Mouse (Mus musculus): ENCODE results near the gene Tapbpl. TPM values are rescaled to one million over a fixed set of nuclear protein-coding genes. Genes with fewer than 3 reads are reported as not detected.
A peak's percentile ranks its signal among the peaks of the same experiment; 100 is the strongest.

Gene Tapbpl
- total RNA-seq, 2 experiments from 2014 or later = 2.1 to 2.3 TPM

DNA sequence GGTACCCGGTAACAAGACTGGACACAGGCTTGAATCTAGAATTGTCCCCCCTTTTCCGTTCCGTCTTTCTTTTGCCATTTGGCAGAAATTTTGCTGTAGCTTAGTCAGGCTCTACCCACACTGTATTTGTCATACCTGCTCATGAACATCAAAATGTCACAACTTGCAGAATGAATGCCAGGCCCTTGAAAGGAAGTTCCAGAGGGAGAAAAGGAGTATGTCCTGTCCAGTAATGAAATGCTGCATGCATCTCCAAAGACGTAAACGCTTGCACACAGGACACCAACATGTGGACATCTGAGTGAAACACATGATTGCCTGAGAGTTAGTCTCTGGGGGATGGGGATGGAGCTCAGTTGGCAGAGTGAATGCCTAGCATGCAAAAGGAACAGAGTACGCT is 17.9 kb downstream of the Tapbpl start:
- intact Hi-C loops (cut with DNase I) = no loop called here
- no peak for DNase-seq

DNA sequence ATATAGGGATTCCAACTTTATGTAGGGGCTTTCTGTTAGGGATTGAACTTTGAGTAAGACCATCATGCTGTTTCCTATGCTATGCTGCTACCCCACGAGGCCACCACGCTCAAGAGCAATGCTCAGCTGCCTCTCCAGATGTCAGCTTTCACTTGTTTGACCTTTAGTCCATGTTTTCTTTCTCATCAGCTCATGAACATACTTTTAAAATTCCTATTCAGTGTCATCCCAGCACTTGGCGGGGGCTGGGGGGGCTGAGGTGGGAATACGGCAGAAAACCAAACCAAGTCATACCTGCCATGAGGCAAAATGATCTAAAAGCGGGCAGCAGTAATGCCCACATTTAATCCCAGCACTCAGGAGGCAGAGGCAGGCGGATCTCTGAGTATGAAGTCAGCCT is 18.5 kb downstream of the Tapbpl start:
- intact Hi-C loops (cut with DNase I) = no loop called here

DNA sequence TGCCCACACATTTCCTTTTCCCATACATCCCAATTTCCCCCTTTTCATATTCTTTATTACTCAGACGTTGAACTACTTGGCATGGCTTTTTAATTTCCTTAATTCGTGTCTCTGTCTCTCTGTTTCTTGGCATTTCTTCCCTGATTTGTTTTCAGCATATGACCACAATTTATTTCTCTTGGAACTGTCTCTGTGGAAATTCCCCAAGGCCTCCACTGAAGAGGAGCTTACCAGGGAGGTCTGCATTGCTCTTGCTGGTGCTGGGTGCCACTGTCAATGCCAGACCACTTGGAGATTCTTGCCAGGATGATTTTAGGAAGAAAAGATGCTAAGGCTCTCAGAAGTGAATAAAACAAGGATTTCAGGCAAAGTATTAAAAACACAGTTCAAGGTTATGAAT is 19.0 kb downstream of the Tapbpl start:
- no peak for DNase-seq
- intact Hi-C loops (cut with DNase I) = no loop called here

More for the DNA sequence above, 18.5 kb downstream of the Tapbpl start:
- no peak for DNase-seq

DNA sequence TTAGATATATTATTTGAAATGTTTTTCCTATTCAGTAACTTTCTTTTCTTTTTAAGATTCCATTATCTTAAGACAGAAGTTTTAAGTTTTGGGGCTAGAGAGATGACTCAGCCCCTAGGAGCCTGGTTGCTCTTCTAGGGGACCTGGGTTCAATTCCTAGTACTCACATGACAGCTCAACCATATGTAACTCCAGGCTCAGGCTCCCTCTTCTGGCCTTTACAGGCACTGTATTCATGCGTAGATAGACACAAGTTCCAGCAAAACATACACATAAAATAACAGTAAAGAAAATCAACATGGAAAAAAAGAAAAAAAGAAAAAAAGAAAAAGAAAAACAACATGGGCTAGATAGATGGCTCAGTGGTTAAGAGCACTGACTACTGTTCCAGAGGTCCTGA is 21.2 kb downstream of the Tapbpl start:
- intact Hi-C loops (cut with DNase I) = no loop called here
- DNase-seq = no peak

DNA sequence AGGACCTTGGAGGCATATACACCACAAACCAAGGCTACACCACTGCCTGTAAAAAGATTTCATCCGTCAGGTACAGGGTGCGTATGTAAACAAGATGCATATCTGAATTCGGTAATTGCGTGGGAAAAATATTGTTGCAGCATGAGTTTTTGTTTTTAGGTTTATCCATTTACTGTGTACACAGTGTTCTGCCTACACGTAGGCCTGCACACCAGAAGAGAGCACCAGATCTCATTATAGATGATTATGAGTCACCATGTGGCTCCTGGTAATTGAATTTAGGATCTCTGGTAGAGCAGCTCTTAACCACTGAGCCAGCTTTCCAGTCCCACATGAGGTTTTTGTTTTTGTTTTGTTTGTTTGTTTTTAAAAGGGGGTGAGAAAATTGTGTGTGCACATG is 34.5 kb downstream of the Tapbpl start:
- intact Hi-C loops (cut with DNase I) = no loop called here
- no peak for DNase-seq

DNA sequence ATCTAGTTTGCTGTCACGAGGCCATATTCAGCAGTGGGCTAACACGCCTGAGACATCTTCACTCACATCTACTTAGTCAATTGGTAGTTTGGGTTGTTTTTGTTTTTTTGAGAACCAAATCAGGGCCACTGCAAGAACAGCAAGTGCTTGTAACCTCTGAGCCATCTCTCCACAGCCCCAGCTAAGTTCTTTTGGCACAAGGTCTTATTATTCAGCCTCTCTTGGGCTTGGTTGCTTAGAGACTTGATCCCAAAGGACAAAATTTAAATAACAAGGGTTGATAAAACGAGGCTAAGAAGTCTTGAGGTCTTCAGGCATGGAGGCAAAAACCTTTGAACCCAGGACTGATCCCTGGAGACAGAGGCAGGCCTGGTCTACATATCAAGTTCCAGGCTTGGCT is 35.4 kb downstream of the Tapbpl start:
- no peak for DNase-seq
- intact Hi-C loops (cut with DNase I) = no loop called here

DNA sequence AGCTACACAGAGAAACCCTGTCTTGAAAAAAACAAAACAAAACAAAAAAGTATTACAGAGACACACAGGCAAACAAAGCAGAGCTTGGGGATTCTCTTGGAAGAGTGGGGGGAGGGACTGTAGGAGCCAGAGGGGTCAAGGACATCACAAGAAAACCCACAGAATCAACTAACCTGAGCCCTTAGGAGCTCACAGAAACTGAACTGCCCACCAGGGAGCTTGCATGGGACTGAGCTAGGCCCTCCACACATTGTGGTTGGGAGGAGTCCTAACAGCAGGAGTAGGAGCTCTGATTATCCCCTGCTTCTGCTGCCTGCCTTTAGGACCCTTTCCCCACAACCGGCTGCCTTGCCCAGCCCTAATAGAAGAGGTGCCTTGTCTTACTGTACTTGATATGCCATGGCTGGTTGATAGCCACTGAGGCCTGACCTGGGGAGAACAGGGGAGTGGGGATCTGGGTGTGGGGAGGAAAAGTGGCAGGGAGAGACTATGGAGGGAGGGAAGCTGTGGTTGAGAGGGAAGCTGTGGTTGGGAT is 36.1 kb downstream of the Tapbpl start:
- DNase-seq = no peak
- intact Hi-C loops (cut with DNase I) = no loop called here

DNA sequence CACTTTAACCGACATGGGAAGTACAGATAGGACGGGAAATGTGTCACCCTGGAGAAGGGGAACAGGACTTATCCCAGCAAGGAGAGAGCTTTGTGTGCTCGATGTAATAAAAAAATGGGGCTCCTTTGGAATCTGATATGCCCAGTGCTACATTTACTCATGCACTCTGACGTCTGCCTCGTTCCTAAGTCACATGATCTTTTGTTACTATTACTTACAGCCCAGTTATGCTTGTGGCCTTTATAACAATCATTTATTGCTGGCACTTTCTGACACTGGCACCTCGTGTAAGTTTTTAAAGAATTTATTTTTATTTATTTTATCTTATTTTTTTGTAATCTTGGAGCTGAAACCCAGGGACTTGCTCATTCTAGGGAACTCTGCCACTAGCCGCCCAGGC is 38.3 kb downstream of the Tapbpl start:
- intact Hi-C loops (cut with DNase I) = no loop called here
- DNase-seq = no peak

DNA sequence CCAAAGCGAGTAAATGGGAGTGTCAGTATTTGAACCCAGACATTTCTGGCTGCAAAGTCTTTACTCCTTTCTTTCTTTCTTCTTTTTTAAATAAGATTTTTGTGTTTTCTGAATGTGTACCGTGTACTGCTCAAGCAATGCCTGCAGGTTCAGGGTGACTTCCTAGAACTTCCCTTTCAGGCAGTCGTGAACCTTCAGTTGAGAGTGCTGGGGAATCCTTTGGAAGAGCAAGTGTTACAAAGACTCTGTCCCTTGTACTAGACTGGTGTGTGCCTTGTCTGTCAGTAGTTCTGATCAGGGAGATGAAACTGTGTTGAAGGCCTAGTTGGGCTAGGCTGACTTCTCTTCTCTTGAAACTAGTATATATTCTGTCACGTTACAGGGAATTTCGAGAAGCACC is 38.8 kb downstream of the Tapbpl start:
- DNase-seq = no peak
- intact Hi-C loops (cut with DNase I) = no loop called here

DNA sequence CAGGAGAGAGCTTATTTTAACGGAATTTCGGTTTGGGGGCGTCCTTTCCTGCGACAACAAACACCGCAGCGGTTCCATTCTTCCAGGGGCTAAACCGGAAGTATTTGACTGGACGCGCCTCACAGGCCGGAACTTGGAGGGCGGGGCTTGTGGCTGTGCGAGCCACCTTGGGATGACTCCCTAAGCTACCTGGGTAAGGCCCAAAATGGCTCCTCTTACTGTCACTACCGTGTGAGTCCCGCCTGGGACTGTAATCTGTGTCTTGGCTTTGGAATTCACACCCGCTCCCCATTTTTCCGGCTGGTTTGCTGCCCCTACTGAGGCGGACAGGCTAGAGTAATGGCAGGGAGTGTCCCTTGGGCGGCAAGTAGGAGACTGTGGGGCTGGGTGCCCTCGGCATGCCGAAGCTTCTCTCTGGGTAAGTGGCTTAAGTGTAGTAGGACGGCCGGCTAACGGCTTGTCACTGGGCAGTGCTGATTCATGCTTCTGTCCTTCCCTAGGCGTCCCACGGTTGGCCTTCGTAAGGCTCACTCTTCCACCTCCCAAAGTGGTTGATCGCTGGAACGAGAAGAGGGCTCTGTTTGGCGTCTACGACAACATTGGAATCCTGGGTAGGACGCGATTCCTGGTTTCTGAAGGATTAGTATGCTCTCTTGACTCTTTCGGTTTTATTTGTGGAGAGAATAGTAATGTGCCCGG is 39.5 kb downstream of the Tapbpl start:
- intact Hi-C loops (cut with DNase I) = no loop called here
- peak; percentile 85 to 91 for DNase-seq

DNA sequence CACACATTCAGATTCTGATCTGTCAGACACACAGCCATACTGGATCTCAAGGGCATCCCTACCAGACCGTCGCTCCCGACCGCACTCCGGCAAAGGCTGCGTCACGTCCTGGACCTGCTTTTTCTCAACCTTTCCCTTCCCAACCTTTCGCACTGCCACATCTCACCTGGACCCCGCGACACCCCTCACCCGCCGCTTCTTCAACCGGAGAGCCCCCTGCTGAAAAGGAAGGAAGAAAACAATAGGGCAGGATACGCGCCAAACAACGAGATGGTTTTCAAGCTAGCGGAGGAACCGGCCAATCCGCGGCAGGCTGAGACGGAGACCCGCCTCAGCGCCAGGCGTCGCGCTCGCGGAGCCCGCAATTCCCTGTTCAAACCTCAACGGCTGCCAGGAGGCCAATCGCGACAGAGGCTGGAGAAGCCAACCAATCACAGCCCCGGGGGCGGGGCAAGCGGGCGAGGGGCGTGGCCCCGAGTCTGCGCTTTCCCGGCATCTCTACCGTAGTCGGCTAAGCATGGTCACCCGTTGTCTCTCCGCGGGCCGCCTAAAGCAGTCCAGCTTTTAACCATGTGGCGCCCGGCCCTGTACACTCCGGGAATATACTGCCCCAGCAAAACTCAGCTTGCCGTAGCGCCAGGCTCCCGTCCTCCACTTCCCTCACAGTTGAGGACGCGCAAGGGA is 40.2 kb downstream of the Tapbpl start, which contains the start of the genes Ncapd2 and Mrpl51:
Gene Ncapd2, minus strand, starts transcription at position 370 of the 684 bp plus-strand sequence.
Gene Mrpl51, plus strand, starts transcription at position 470 of the 684 bp plus-strand sequence.
- DNase-seq = peak; percentile 95 to 97
- intact Hi-C loops (cut with DNase I) = no loop called here

DNA sequence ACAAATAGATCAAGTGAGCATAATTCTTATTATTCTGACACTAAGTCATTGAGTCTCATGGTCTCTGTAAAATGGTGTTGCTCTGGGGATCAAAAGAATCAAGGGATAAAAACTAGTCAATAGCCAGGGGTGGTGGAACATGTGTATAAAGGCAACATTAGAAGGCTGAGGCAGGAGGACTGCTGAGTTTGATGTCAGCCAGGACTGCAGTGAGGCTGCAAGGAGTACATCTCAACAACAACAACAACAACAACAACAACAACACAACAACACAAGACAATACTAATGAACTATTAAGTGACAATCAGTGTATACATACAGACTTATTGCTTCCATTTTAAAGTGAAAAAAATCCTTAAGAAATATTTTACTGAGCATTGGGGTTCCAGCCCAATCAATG is 40.8 kb downstream of the Tapbpl start:
- intact Hi-C loops (cut with DNase I) = no loop called here
- no peak for DNase-seq

DNA sequence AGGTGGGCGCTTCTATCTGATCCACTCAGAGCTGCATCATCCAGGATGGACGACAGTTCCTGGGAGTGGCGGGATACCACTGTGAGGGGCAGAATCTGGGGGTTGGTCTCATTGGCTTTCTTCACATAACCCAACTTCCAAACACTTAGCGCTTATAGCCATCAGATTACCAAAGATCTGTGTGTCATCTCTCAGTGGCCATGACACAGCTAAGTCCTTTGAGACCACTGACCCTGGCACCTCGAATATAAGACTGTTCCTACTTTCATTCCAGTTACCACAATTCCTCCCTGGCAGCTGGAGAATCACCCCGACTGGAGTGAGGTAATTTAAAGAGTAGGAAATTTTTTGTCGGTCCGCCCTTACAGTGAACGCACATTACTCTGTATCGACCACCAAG is 45.5 kb downstream of the Tapbpl start:
- intact Hi-C loops (cut with DNase I) = loop anchor here (2.0 kb wide), 1 partner anchor 15 kb away; no protein-coding TSS in a partner anchor
- DNase-seq = no peak

DNA sequence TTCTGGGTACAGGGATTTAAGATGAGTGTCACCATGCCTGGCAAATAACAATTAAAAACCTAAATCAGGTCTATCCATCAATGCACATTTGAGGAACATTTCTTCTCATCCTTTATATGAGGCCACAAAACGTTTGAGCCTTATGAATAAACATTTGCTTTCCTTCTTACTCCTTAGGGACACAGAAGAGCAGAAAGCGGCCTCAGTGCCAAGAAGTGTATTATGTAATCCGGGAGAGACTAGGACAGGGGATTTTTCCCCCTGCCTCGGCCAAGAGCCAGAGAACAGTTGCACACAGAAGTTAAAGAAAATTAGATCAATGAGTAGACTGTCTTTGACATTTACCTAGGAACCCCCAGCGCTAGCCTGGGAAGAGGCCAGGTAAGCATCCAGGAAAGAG is 49.5 kb downstream of the Tapbpl start:
- DNase-seq = no peak
- intact Hi-C loops (cut with DNase I) = no loop called here

DNA sequence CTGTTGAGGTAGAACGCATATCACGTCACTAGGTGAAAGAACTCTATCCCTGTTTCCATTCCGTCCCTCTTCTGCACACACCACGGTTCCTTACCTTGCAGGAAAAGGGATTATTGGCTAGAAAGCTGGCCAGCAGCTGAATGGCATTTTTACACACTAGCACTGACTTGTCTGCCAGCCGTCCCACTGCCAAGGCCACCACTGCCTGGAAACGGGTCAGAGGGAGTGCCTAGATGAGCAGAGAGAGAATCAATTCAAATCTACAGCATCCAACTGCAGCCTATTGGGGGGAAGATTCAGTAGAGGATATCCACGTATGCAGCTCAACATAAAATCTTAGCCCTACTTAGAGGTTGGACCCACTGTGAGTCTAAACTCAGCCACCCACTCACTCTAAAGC is 52.1 kb downstream of the Tapbpl start:
- no peak for DNase-seq
- intact Hi-C loops (cut with DNase I) = no loop called here

DNA sequence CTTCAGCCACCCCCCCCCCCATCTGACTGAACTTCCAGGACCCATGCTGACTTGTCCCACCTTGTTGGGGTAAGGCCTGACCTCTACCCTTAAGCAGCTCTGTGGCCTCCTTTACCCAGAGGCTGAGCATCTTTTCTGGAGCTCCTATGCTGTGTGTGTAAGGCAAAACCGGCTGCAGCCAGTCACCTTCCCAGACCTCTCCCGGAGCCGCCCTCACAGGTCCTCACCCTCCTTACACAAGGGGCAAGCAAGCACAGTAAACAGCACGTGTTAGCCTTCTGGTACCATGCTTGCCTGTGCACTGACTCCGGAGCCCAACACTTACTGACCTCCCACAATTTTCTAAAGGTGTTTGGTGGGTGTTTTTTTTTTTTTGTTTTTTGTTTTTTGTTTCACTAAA is 56.2 kb downstream of the Tapbpl start:
- DNase-seq = no peak
- intact Hi-C loops (cut with DNase I) = no loop called here

Small RNA genes within 50 kb of the gene (microRNA-seq; reads per million reads assigned to microRNA genes)
- 0 to 0.74 reads per million in 2 experiments for gene Mir3098
- 0 reads per million in 2 experiments for gene Mir8113

Other genes starting within 250 kb of the Tapbpl start
- 1 to 10 TPM in 1 of 2 experiments, under 1 TPM in 1; 0.10 to 1.3 TPM for gene Pianp, start 235.2 kb downstream of the Tapbpl start, total RNA-seq (2021)
- 10 to 100 TPM; 20.3 to 22.8 TPM for gene Zfp384, start 222.7 kb downstream of the Tapbpl start, total RNA-seq (2021)
- 10 to 100 TPM; 26.4 to 31.1 TPM for gene Ing4, start 192.1 kb downstream of the Tapbpl start, total RNA-seq (2021)
- gene Acrbp, start 182.2 kb downstream of the Tapbpl start, total RNA-seq (2021) = 1 to 10 TPM; 2.5 to 2.7 TPM
- gene Lpar5, start 163.9 kb downstream of the Tapbpl start, total RNA-seq (2021) = not detected
- 10 to 100 TPM; 67.6 to 72.2 TPM for gene Chd4, start 135.9 kb downstream of the Tapbpl start, total RNA-seq (2021)
- gene Nop2, start 100.0 kb downstream of the Tapbpl start, total RNA-seq (2021) = 10 to 100 TPM; 14.6 to 19.0 TPM
- 10 to 100 TPM; 11.6 to 12.3 TPM for gene Iffo1, start 86.6 kb downstream of the Tapbpl start, total RNA-seq (2021)
- over 10,000 TPM; 11,568 to 13,182 TPM for gene Gapdh, start 65.4 kb downstream of the Tapbpl start, total RNA-seq (2021)
- 10 to 100 TPM in 1 of 2 experiments, 1 to 10 TPM in 1; 8.0 to 13.7 TPM for gene Ncapd2, start 40.2 kb downstream of the Tapbpl start, total RNA-seq (2021)
- 100 to 1,000 TPM; 212 to 225 TPM for gene Mrpl51, start 40.1 kb downstream of the Tapbpl start, total RNA-seq (2021)
- 10 to 100 TPM; 16.6 to 17.4 TPM for gene Vamp1, start 16.3 kb downstream of the Tapbpl start, total RNA-seq (2021)
- 1 to 10 TPM in 1 of 2 experiments, under 1 TPM in 1; 0.57 to 1.5 TPM for gene Cd27, start 5.2 kb upstream of the Tapbpl start, total RNA-seq (2021)
- gene Tuba3a, start 54.2 kb upstream of the Tapbpl start, total RNA-seq (2021) = not detected
- 10 to 100 TPM; 20.3 to 21.7 TPM for gene Ltbr, start 82.0 kb upstream of the Tapbpl start, total RNA-seq (2021)
- gene Scnn1a, start 88.8 kb upstream of the Tapbpl start, total RNA-seq (2021) = under 1 TPM; 0.15 to 0.36 TPM
- 10 to 100 TPM; 21.9 to 28.7 TPM for gene Tnfrsf1a, start 117.5 kb upstream of the Tapbpl start, total RNA-seq (2021)
- not detected for gene Plekhg6, start 148.9 kb upstream of the Tapbpl start, total RNA-seq (2021)